Mouse (Mus musculus) liver, postnatal 0 days (tissue): ENCODE data around the gene Smim23. TPM values are rescaled to one million over a fixed set of nuclear protein-coding genes. Genes with fewer than 3 reads are reported as not detected.

Experiments
- ATAC-seq: fragments of 200-750 bp; cut with Nextera tagmentation; 2 replicates; pipeline ENCODE4 v1.8.0; 2017; ENCODE audit warnings: mild to moderate bottlenecking, moderate library complexity
- DNase-seq: peaks from one replicate; pipeline ENCODE4 v3.0.0-alpha.2; 2016
- H3K27ac ChIP-seq: fragments of 300-500 bp; sonication (generic); 2 replicates; pipeline ENCODE4 v1.5.1; 2014; ENCODE audit warnings: antibody characterized with exemption, moderate library complexity, mild to moderate bottlenecking, low read depth
- H3K27me3 ChIP-seq: fragments of 300-500 bp; sonication (generic); 2 replicates; pipeline ENCODE4 v1.6.1; 2014; ENCODE audit warnings: low read length, control low read depth, mixed read lengths; ENCODE audit not compliant: insufficient read depth
- H3K36me3 ChIP-seq: fragments of 300-500 bp; sonication (generic); replicated peaks from 2 replicates; pipeline ENCODE4 v1.6.1; 2014; ENCODE audit warnings: mild to moderate bottlenecking, control low read depth, low read length, moderate library complexity, mixed read lengths; ENCODE audit not compliant: insufficient read depth
- H3K4me1 ChIP-seq: fragments of 300-500 bp; sonication (generic); 2 replicates; pipeline ENCODE4 v1.6.1; 2014; ENCODE audit warnings: antibody characterized with exemption, mild to moderate bottlenecking, control low read depth; ENCODE audit not compliant: insufficient read depth
- H3K4me2 ChIP-seq: fragments of 300-500 bp; sonication (generic); 2 replicates; pipeline ENCODE4 v1.6.1; 2014; ENCODE audit warnings: low read depth, mild to moderate bottlenecking, low read length, moderate library complexity, mixed read lengths
- H3K4me3 ChIP-seq: fragments of 300-500 bp; sonication (generic); 2 replicates; pipeline ENCODE4 v1.5.1; 2014; ENCODE audit warnings: low read depth, low read length
- H3K9ac ChIP-seq: fragments of 300-500 bp; sonication (generic); replicated peaks from 2 replicates; pipeline ENCODE4 v1.6.1; 2014; ENCODE audit warnings: mild to moderate bottlenecking, moderate library complexity
- H3K9me3 ChIP-seq: fragments of 300-500 bp; sonication (generic); 2 replicates; pipeline ENCODE4 v1.6.1; 2016; ENCODE audit warnings: mild to moderate bottlenecking, control low read depth, low read length, mixed read lengths
- CTCF ChIP-seq: sonication (generic); IDR thresholded peaks from 2 replicates; pipeline ENCODE4 v1.5.1; 2016; ENCODE audit warnings: antibody characterized with exemption, low read depth
- EP300 ChIP-seq: IDR thresholded peaks from 2 replicates; pipeline ENCODE4 v1.6.1; 2016; ENCODE audit warnings: antibody characterized with exemption, low read depth, mild to moderate bottlenecking
- WGBS: fragments of 180-500 bp; shearing (Covaris S2); extraction: QIAGEN DNeasy Blood & Tissue Kit; methylation state at CpG from one replicate; pipeline ENCODE4 v1.1.7; 2014; ENCODE audit not compliant: insufficient replicate concordance; 5-methylcytosine and 5-hydroxymethylcytosine counted together
- polyA plus RNA-seq: library from polyadenylated mRNA; unstranded; fragments of >200 nt; fragmentation: Nextera tagmentation; extraction: Ambion mirVana; gene quantifications from 2 replicates; pipeline ENCODE4 v1.2.1, GENCODE M21; 2015

Gene Smim23
- polyA plus RNA-seq, 1 experiment from 2014 or later: not detected

- WGBS: 72% methylated on average over 9 of the region's 9 CpGs
- H3K36me3 ChIP-seq: no peaks in the 10 kb centered on the region
- no peak overlapping the region for H3K4me2 ChIP-seq
- no peaks in the 10 kb centered on the region for H3K9me3 ChIP-seq
- H3K9ac ChIP-seq: no peak overlapping the region
- DNase-seq (no peak), ATAC-seq (no peak)
- TF ChIP-seq EP300 (no peak), CTCF (no peak)
- H3K27ac ChIP-seq: no peak overlapping the region
- no peaks in the 10 kb centered on the region for H3K27me3 ChIP-seq
- H3K4me3 ChIP-seq: no peak overlapping the region
- no peaks in the 10 kb centered on the region for H3K4me1 ChIP-seq
Measured at GRCm38 (mm10) chr11:32840256-32840655, 15.9 kb upstream of the Smim23 start.

DNA sequence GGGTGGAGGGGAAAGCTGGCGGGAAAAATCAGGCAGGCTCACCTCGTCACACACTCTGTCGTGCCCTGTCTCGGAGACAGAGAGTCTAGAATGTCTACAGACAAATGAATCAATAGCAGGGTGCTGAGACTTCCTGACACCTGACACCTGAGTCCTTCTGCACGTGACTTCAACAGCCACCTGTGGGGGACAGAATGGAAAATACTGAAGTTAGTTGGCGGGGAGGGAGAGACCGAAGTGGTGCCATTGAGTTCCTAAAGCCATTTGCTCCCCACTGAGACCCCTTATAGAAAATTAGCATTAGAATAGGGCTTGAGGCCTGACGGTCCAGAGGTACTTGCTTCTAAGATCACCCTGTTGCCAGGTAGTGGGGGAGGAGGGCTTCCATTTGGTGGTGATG lies 10.6 kb upstream of the Smim23 start:
- DNase-seq (no peak), ATAC-seq (no peak)
- Histone ChIP-seq H3K4me2 (no peak overlapping the region), H3K4me3 (no peak overlapping the region), H3K9ac (no peak overlapping the region), H3K9me3 (no peaks in the 10 kb centered on the region), H3K36me3 (no peaks in the 10 kb centered on the region), H3K27ac (no peak overlapping the region), H3K4me1 (no peaks in the 10 kb centered on the region), H3K27me3 (no peaks in the 10 kb centered on the region)
- 50% methylated on average over 8 of the region's 8 CpGs for WGBS
- no peak for TF ChIP-seq CTCF
- TF ChIP-seq EP300: no peak

- no peak for TF ChIP-seq EP300
- TF ChIP-seq CTCF: no peak
- no peaks in the 10 kb centered on the region for H3K4me1 ChIP-seq
- no peak overlapping the region for H3K4me3 ChIP-seq
- H3K4me2 ChIP-seq: no peak overlapping the region
- no peak overlapping the region for H3K27ac ChIP-seq
- no peak overlapping the region for H3K9ac ChIP-seq
- DNase-seq (no peak), ATAC-seq (no peak)
- 51% methylated on average over 13 of the region's 13 CpGs for WGBS
- no peaks in the 10 kb centered on the region for H3K9me3 ChIP-seq
- H3K36me3 ChIP-seq: no peaks in the 10 kb centered on the region
- H3K27me3 ChIP-seq: no peaks in the 10 kb centered on the region
Measured at GRCm38 (mm10) chr11:32834367-32834918, 10.0 kb upstream of the Smim23 start.

DNA sequence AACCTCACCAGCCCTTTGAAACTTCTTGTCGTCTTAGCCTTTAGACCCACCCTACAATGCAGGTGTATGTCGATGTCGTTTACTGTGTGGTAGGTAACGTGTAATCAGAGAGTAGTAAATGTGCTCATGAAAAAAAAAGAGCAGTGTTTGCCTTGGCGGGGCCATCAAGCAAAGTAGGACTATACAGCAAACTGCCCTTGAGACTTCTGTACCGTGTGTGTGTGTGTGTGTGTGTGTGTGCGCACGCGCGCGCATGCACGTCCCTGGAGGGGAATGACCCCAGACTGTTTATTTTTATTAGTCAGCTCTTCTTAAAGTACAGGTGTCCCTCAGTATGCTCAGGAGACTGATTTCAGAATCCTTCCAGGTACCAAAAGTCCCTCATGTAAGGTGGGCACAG lies 6.8 kb downstream of the Smim23 start:
- H3K4me1 ChIP-seq: no peaks in the 10 kb centered on the region
- H3K9me3 ChIP-seq: no peaks in the 10 kb centered on the region
- no peaks in the 10 kb centered on the region for H3K27me3 ChIP-seq
- no peak overlapping the region for H3K27ac ChIP-seq
- WGBS: 86% methylated on average over 12 of the region's 12 CpGs
- no peak overlapping the region for H3K9ac ChIP-seq
- no peaks in the 10 kb centered on the region for H3K36me3 ChIP-seq
- ATAC-seq (no peak), DNase-seq (no peak)
- no peak overlapping the region for H3K4me2 ChIP-seq
- TF ChIP-seq EP300 (no peak), CTCF (no peak)
- H3K4me3 ChIP-seq: no peak overlapping the region

- 81% methylated on average over 8 of the region's 8 CpGs for WGBS
- Histone ChIP-seq H3K9ac (no peak overlapping the region), H3K4me2 (no peak overlapping the region), H3K4me1 (no peaks in the 10 kb centered on the region), H3K9me3 (no peaks in the 10 kb centered on the region), H3K36me3 (no peaks in the 10 kb centered on the region), H3K4me3 (no peak overlapping the region), H3K27me3 (no peaks in the 10 kb centered on the region), H3K27ac (no peak overlapping the region)
- ATAC-seq: no peak
- no peak for TF ChIP-seq CTCF
- no peak for TF ChIP-seq EP300
- DNase-seq: no peak
Measured at GRCm38 (mm10) chr11:32814286-32814685, 10.1 kb downstream of the Smim23 start.

DNA sequence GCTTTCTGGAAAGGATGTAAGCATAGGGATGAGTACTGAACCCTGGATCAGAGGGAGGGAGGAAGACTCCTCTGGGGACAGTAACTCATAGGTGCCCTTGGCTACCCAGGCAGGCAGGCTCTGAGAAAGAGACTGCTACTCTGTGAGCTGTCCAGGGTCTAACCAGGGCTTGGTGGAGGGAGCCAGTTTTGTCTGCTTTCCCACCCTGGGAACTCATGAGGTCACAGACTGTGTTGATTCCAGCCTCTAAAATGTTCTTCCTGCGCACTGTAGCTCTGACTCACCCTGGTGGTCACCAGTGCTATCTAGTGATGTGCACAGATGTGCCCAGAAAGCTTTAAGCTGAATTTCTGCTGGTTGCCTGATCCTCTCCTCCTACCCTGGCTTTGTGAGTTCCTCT lies 15.3 kb downstream of the Smim23 start:
- no peak for TF ChIP-seq EP300
- H3K9ac ChIP-seq: no peak overlapping the region

DNA sequence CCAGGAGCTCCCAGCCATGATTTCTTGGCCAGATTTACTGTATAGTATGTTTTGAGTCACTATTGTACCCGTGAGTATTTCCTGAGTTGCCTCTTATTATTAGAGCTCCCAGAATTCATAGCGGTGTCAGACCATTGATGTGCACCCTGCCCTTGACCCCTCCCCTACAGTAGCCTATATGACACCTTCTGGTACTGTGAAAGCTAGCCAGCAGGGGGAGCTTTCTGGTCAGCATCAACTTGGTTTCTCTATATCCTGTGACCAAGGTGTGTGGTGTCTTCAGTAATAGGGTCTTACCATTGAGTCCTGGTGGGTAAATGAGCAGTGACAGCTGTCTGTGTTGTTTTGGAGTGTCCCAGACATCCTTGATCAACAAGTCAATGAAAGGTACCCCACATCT lies 18.4 kb downstream of the Smim23 start:
- TF ChIP-seq EP300: no peak
- peak; percentile 67 for TF ChIP-seq CTCF
- Histone ChIP-seq H3K9ac (no peak overlapping the region), H3K4me2 (no peak overlapping the region), H3K9me3 (no peaks in the 10 kb centered on the region), H3K27me3 (no peaks in the 10 kb centered on the region), H3K36me3 (no peaks in the 10 kb centered on the region), H3K4me1 (no peaks in the 10 kb centered on the region), H3K4me3 (no peak overlapping the region), H3K27ac (no peak overlapping the region)
- no peak for ATAC-seq
- peak; percentile 47 for DNase-seq
- 17% methylated on average over 2 of the region's 2 CpGs for WGBS

More for the DNA sequence above, 15.3 kb downstream of the Smim23 start:
- DNase-seq (no peak), ATAC-seq (no peak)
- Histone ChIP-seq H3K36me3 (no peaks in the 10 kb centered on the region), H3K4me3 (no peak overlapping the region), H3K4me2 (no peak overlapping the region), H3K27me3 (no peaks in the 10 kb centered on the region), H3K27ac (no peak overlapping the region), H3K9me3 (no peaks in the 10 kb centered on the region), H3K4me1 (no peaks in the 10 kb centered on the region)
- 76% methylated on average over 1 of the region's 1 CpGs for WGBS
